In genomic region chr17:14434717-14435116, GRCm38 (mm10) we compare ENCODE assay signal across 13 mouse cellular contexts.
"Had no signal": no experiment of that assay in that cellular context is flagged by ENCODE, and none has a peak within 500 bp of the region (broad histone marks: within the 10 kb centered on the region; RNA-seq: fewer than 3 reads in every experiment).

No protein-coding gene starts in this region.

- H3K36me3 ChIP-seq: hindbrain, embryonic 15.5 days; midbrain, embryonic 12.5 days; neural tube, embryonic 13.5 days had no signal

- H3K9ac ChIP-seq: hindbrain, embryonic 15.5 days; liver, embryonic 14.5 days; midbrain, embryonic 12.5 days; neural tube, embryonic 13.5 days had no signal

- H3K9me3 ChIP-seq: hindbrain, embryonic 15.5 days; midbrain, embryonic 12.5 days; neural tube, embryonic 13.5 days had no signal

- H3K4me1 ChIP-seq: hindbrain, embryonic 15.5 days; megakaryocyte, embryonic 14.5 days; midbrain, embryonic 12.5 days; neural tube, embryonic 13.5 days had no signal

- H3K4me3 ChIP-seq: hindbrain, embryonic 15.5 days; megakaryocyte, embryonic 14.5 days; midbrain, embryonic 12.5 days; neural tube, embryonic 13.5 days had no signal

- DNase-seq: kidney, adult 8-10 months; layer of hippocampus, adult 9-11 months; retina, postnatal 1 day; right cerebral cortex, postnatal 14 days; thymus, postnatal 36 days had no signal

- H3K27me3 ChIP-seq: hindbrain, embryonic 15.5 days; megakaryocyte, embryonic 14.5 days; midbrain, embryonic 12.5 days; neural tube, embryonic 13.5 days had no signal

- ATAC-seq: intestine, embryonic 16.5 days; midbrain, embryonic 16.5 days had no signal

- H3K27ac ChIP-seq: hindbrain, embryonic 15.5 days; liver, embryonic 14.5 days; macrophage; midbrain, embryonic 12.5 days; neural tube, embryonic 13.5 days had no signal

- H3K4me2 ChIP-seq: hindbrain, embryonic 15.5 days; midbrain, embryonic 12.5 days; neural tube, embryonic 13.5 days had no signal
